Mouse (Mus musculus): Measurements from ENCODE around the gene Rab37. TPM values are rescaled to one million over a fixed set of nuclear protein-coding genes. Genes with fewer than 3 reads are reported as not detected.

Gene Rab37
- polyA plus RNA-seq, 1 experiment = 22.7 TPM

DNA sequence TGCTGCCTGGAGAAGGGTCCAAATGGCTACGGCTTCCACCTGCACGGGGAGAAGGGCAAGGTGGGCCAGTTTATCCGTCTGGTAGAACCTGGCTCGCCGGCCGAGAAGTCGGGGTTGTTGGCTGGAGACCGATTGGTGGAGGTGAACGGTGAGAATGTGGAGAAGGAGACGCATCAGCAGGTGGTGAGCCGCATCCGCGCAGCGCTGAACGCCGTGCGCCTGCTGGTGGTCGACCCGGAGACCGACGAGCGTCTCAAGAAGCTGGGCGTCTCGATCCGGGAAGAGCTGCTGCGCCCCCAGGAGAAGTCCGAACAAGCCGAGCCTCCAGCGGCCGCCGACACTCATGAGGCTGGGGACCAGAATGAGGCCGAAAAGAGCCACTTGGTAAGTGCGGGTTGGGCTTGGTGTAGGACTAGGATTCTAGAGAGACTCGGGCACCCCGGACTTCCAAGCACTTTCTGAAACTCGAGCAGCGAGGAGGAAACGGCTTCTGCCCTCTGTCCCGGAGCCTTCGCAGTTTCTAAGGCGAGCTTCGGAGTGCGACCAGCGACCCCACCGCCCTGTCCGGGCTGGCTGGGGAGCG lies 72.4 kb downstream of the Rab37 start:
- no peak for DNase-seq (ENCODE audit: extremely low spot score in 1 of 2, low spot score in 1 of 2)

DNA sequence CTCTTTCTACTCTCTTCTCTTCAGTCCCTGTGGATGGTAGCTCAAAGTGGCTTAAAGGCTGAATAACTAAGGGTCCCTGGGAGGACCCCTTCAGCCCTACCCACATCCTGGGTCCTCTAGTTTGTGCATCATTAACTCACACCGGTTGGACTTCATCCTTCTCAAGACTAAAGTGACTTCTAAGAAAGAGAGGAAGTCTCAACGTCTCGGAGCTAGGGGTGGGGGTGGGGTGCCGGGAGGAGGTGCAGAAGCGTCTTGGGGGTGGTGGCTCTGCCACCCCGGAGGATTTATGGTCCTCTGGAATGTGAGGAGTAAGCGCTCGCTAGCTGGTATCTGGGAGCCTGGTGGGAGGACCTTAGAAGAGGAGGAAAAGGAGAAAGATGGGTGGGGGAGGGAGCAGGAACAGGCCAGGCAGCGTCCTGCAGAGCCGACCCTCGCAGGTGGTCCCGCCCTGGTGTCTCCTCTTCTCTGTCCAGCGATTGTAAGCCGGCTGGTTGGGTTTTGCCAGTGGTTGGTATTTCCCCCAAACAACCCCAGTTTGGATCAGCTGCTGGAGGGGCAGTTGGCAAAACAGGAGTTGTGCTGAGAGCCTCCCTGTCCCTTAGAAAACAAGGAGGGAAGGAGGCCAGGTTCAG lies 73.2 kb downstream of the Rab37 start:
- DNase-seq (ENCODE audit: extremely low spot score in 1 of 2, low spot score in 1 of 2) = no peak

DNA sequence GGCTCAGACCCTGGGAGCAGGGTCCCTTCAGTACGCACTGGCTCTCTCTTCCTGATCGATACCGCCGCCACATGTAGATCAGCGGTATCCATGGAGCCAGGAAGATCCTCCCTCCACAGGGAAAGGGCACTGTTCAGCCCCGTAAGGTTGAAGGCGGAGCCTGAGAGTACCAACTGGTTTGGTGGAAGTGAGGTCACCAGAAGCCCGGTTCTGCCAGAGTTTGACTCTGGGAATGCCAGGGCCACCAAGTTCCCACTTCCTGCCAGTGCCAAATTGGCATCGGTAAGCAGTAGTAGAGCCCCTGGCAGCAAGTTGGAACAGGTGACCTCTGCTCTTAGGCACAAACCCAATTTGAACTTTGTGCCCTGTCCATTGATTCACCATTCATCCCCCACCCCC lies 73.7 kb downstream of the Rab37 start:
- DNase-seq (ENCODE audit: extremely low spot score in 1 of 2, low spot score in 1 of 2) = peak in 1 of 2 experiments; percentile 45

DNA sequence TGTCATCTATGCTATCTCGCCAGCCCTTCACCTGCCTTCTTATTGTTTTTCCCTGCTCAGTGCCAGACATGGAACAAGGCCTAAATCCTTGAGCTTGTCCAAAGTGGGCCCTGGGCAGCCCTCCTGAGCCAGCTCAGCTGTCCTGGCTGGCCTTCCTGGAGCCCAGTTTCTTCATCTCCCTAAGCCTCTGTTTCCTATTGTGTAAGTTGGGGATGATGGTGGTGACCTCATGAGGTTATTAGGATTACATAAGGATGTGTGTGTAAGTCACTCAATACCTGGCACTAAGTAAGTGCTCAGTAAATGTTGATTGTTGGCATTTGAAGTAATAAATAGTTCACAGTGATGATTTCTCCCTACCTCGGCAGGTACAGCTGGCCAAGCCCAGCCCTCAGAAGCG lies 75.5 kb downstream of the Rab37 start:
- DNase-seq (ENCODE audit: extremely low spot score in 1 of 2, low spot score in 1 of 2) = no peak

DNA sequence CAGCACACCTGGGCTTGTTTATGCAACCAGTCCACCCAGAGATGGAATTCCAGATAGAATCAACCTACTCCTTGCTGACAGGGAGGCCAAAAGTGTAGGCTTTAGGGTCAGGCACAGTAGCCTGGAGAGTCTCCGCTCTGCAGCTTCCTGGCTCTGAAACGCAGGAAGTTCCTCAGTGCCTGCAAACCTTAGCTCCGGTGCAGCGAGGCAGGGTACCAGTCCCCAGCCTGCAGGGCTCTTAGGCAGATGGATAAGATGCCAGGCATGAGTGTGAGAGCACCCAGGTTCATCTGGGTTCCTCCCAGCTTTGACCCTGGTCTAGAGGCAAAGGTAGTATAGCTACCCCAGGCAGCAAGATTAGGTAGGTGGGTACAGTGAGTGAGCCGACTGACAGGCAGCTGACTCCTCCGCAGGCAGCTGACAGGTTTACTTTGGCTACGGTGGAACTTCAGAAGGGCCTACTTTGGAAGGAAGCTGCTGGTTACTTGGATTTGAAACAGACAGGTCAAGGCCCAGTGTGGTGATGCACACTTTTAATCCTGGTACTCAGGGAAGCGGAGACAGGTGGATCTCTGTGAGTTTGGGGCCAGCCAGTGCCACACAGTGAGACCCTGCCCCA lies 76.5 kb downstream of the Rab37 start:
- no peak for DNase-seq (ENCODE audit: extremely low spot score in 1 of 2, low spot score in 1 of 2)

DNA sequence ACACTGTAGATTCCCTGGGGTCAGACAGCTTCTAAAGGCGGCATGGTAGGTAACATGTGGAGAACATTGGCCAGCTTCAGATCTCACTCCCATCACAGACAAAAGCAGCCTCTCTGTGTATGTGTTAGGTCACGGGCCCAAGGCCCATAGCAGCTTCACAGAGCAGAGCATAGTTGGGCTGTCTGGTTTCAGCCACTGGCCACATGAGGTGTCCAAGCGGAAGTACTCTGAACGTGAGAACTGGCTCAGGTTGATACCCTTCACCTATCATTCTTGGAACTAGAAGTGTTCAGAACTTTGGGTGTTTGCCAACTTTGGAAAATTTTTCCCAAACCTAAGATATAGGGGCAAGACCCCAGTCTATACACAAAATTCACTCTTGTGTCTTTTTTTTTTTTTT lies 78.2 kb downstream of the Rab37 start:
- no peak for DNase-seq (ENCODE audit: extremely low spot score in 1 of 2, low spot score in 1 of 2)

DNA sequence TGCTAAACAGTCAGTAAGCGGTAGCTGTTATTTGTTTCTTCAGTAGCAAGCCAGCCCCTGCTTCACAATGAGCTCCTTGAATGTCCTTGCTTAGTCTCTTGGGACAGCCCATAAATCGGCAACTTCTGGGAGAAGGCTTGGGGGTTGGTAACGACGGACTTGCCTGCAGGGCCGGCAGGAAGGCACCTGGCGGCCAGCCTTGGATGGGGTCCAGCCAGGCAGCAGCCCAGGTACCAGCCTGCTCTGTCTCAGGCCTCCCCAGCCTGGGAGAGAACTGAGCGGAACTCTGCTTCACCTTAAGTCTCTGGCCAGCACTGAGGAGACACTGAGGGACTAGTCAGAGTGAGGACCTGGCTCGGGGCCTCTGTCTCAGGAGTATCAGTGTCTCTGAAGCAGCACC lies 79.9 kb downstream of the Rab37 start:
- DNase-seq (ENCODE audit: extremely low spot score in 1 of 2, low spot score in 1 of 2) = no peak

DNA sequence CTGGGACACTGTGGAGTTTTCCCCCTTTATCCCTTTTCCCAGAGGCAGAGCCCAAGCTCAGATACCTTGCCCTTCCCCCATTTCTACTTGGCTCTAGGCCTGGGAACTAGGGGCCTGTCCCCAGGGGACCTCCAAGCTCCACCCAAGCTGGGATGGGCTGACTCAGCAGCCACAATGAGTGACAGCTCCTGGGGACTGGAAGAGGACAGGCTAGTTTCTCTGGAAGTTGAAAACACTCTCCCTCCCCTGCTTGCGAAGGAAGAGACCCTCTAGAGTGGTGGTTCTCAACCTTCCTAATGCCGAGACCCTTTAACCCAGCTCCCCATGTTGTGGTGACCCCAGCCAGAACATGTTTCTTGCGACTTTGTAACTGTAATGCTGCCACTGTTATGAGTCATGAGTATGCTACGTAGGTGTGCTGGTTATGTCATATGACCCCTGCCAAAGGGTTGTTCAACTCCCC lies 81.6 kb downstream of the Rab37 start:
- DNase-seq (ENCODE audit: extremely low spot score in 1 of 2, low spot score in 1 of 2) = peak in 1 of 2 experiments; percentile 36

DNA sequence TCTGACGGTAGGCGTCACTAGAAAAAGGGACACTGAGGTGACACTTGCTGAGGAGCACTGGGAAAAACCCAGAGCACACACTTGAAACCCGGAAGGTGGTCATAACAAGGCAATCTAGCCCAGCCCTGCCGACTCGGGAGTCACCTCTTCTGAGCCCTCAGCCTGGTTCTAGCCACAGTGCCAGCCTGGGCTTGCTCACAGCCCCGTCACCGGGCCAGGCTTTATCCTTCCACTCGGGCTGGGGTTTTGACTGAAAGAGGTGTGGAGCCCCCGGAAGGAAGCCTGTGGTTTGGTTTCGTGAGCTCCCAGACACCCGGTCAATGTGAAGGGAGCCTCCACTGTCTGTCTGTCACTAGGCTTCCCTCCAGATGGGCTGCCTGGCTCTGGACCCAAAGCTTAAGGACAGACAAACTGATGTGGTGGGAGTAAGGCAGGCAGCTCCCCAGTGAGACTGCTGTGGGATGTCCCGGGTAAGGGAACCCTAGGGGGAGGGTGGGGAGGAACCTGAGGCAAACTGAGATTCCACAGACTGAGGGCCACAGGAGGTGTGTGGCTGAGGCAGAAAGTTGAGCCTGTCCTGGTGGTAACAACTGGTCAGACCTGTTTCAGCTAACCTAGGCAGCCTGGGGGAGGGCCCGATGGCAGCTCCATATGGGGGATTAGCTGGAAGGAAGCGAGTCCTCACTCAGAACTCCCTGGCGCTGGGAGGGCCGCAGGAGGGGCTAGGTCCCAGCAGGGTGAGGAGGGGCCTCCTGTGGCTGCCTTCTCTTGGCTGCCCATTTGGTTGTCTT lies 82.5 kb downstream of the Rab37 start:
- DNase-seq (ENCODE audit: extremely low spot score in 1 of 2, low spot score in 1 of 2) = no peak

DNA sequence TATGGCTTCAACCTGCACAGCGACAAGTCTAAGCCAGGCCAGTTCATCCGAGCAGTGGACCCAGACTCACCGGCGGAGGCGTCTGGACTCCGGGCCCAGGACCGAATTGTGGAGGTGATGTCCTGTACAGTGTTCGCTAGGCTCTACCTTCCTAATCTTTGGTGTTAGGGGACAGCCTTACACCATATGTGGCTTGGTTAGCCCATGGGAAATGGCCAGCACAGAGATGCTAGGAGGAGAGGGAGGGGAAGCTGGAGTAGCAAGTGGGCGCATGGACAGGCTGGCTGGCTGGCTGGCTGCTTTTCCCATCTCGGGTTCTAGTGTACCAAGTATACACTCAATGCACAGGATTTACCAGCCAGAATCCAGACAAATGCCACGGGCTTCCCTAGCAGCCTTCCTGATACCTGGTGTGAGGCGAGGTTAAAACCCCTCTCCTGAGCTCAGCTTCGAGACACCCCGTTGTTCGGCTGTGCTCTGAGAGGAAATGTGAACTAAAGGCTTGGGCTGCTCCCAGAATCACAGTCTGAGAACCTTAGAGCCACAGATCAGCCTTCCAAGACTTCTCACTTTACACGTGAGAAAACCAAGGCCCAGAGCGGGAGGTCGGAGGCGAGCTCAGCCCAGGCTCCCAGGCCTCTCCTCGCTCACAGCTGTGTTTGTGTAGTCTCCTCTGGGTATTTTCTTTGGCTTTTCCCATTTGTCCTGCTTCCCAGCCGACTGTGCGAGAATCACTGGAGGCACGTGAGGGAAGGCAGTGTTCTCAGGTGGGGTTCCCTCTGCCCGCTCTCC lies 85.4 kb downstream of the Rab37 start:
- DNase-seq (ENCODE audit: extremely low spot score in 1 of 2, low spot score in 1 of 2) = no peak

DNA sequence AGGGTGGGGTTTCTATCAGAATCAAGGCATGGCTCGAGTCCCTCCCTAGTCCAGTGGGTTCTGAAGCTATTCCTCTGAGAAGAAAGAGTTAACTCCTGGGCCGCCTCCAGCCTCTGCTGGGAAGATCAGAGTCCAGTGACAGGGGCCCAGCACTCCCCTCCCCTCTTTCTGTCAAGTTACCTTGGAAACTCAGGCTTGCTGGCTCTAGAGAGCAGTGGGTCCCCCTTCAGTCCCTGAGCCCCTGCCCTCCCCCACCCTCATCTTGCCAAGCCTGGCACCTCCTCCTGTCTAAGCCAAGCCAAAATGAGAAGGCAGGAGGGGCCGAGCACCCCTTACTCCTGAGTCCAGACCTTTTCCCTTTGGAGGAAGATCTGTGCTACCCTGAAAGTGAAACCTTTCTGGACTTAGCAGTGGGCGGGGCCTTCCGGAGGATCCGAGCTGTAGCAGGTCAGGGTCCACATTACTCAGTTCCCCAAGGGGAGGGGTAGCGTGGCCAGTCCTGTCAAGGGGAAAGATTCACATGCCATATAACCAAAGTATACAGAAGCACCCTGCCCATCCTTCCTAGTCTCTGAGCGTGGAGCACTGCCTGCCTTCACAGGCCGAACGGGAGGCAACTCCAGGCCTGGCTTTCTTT lies 86.4 kb downstream of the Rab37 start:
- DNase-seq (ENCODE audit: extremely low spot score in 1 of 2, low spot score in 1 of 2) = no peak

DNA sequence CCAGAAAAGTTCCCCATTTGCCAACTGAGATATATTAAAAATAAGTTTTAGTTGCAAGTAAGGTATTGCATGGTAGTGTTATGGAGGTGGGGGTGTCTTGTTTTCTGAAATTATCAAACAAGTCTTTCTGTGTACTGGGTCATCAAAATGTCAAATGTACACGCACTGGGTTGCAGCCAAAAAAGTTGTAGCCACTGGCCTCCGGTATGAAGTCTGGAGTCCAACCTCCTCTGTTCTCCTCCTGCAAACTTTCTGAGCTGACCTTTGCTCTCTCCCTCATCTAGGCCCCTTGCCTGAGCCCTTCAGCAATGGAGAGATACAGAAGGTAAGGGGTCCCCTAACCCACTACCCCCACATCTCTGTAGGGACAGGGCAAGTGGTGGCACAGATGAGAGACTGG lies 87.5 kb downstream of the Rab37 start:
- DNase-seq (ENCODE audit: extremely low spot score in 1 of 2, low spot score in 1 of 2) = no peak

DNA sequence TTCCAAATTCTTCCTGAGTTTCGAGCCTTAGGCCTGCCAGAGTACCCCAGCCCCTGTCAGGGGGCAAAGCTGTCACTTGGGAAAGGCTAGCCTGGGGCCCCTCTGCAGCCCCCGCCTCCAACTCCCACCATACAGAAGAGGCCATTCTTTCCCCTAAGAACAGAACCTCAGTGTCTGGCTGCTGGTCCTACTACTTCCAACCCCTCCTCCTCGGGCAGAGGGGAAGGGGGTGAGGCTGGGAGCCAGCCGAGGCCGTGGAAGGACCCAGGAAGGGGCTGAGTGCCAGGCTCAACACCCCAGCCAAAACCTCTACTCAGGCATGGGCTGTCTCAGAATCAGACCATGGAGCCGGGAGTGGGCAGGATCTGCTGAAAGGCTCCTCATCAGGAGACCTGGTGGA lies 88.0 kb downstream of the Rab37 start:
- DNase-seq (ENCODE audit: extremely low spot score in 1 of 2, low spot score in 1 of 2) = peak in 1 of 2 experiments; percentile 48

DNA sequence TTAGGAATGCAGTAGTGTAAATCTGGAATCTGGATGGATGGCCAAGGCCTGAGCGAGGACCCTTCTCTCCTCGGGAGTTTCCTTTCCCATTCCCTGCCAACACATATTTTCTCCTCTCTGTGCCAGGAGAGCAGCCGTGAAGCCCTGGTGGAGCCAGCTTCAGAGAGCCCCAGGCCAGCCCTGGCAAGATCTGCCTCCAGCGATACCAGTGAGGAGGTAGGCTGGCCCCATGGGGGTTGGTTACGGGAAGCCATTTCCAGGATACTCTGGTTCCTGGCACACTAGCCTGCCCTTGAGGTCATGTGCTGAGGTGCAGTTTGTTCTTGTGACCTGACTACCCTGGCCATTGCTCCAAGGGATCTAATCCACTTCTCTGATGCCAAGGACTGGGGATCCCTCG lies 88.7 kb downstream of the Rab37 start:
- no peak for DNase-seq (ENCODE audit: extremely low spot score in 1 of 2, low spot score in 1 of 2)

DNA sequence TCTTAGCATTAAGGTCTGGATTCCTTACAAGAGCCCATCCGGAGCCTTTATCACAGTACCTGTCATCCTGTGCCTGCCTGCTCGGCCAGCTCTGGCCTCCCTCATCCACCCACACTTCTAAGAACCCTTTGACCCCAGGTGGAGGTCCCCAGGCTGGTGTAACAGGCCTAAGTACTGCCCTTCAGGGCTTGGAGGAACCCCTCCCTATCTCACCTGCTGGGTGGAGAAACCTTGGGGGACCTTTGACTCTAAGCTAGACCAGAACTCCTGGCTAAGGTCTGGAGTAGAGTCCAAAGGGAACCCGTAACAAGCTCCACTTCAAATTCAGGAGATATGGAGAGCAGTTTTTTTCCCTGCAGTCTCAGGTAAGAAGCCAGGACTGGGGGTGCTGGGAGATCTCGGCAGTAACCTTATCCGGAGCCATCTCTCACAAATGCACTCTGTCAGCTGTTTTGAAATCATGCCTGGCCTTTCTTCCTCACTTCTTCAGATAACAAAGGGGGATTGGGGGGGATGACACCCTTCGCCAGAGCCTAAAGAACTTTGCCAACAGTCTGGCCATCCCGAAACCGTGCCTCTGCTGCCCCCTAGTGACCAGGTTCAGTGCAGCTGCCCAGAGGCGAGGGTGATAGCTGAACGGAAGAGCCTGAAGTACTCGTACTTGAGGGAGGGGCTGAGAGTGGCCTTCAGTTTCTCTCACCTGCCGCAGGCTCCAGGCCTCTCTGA lies 90.8 kb downstream of the Rab37 start:
- DNase-seq (ENCODE audit: extremely low spot score in 1 of 2, low spot score in 1 of 2) = peak in 1 of 2 experiments; percentile 85

DNA sequence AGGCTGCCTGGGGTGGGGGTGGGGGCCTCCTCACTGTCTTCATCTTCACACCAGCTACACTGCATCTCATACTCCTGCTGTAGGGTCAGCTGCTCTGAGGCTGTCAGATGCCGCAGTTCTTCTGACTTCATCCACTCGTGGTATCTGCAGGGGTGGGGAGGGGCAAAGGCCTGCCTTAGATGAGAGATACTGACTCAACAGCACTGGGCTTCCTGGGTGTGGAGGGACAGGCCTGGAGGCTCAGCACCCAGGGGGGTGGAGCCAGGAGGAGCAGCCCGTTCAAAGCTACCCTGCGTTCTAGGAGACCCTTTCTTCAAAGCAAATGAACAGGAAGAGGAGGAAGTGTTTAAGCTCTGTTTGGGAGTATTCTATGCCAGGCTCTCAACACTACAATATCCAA lies 93.7 kb downstream of the Rab37 start:
- DNase-seq (ENCODE audit: extremely low spot score in 1 of 2, low spot score in 1 of 2) = no peak

DNA sequence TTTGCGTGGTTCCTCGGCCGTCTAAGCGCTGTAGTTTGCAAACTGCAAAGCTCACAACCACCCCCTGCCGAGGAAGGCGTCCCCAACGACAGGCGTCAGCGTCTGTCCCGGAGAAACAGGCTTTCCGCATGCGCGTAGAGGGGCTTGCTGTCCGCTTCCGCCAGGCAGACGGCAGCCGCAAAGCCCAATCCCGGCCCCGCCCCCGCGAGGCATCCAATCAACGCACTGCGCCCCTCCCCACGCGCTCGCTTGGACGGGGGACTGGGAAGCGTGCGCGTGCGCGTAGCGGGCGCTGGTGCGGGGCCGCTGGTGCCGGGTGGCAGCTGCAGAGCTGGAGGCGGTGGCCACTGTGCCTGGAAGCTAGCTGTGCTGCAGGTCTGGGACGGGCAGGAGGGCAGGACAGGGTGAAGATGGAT lies 96.0 kb downstream of the Rab37 start, which contains the start of gene Tmem104:
Gene Tmem104, plus strand, starts transcription at position 264 of the 416 bp plus-strand sequence.
- peak; percentile 97 to 99 for DNase-seq (ENCODE audit: extremely low spot score in 1 of 2, low spot score in 1 of 2)

DNA sequence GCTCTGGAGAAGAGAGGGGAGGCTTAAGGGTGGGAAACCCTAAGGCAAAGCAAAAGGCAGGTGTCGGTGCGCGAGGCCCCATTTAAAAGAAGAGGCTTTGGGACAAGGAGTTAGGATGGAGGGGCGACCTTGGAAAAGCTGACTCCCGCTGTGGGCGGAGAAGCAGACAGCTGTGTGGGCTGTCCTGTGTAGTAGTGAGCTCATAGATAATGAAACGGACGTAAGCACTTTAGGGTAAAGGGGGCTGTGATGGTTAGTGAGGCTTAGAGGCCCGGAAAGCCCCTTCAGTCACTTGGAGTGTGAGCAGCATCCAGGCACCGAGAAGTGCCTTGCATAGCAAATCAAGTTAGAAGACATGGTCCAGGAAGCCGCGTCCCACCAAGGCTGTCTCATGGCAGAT lies 96.5 kb downstream of the Rab37 start, which contains the start of gene Nat9:
Gene Nat9, minus strand, starts transcription at position 167 of the 400 bp plus-strand sequence.
- DNase-seq (ENCODE audit: extremely low spot score in 1 of 2, low spot score in 1 of 2) = no peak

DNA sequence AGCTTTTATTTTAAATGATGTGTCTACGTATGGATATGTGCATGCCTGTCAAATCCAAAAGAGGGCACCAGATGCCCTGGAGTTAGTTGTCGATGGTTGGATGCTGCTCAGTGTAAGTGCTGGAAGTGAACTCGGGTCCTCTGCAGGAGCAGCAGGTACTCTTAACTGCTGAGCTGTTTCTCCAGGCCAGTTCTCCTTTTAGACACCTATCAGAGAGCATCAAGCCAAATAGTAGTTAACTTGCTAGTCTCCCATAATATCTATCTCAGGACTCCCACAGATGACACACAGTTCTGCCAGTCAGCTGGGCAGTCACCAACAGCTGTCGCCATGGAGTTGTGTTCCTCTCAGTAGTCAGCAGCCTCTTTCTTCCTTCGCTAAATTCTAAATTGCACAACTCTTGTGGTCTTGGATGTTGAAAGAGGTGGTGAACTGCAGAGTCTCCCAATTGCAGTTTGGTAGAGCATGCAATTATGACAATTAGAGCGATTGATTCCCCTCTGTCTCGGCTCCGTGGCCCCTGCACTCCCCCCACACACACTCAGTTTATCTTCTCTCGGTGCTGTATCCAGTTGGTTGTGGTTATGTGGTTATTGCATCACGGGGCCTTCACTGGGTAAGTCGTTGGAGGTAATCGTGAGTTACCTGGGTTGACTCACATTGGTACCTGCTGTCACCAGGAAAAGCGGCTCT lies 97.5 kb downstream of the Rab37 start:
- DNase-seq (ENCODE audit: extremely low spot score in 1 of 2, low spot score in 1 of 2) = no peak

All from frontal cortex, adult 2 months (tissue).